Mouse (Mus musculus): Measurements from ENCODE around the gene Atoh8. TPM values are rescaled to one million over a fixed set of nuclear protein-coding genes. Genes with fewer than 3 reads are reported as not detected.

Gene Atoh8
- polyA plus RNA-seq, 1 experiment from 2014 or later, result 4.7 TPM

DNA sequence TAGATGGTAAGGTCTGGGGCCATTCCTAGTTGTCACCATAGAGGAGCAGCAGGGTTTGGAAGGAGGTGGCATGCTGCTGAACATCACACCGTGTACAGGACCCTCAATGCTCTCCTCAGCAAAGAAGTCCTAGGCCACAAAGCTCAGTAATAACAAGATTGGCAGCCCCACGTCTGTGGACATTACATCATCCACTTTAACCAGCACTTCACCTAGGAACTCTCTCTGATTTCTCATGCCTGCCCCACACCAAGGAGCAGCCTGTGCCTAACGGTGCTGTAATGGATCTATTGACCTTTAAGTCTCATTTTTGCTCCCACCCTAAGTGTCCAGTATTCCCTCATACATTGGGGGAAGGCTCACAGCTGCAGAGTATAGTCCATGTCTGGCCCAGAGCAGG lies 9.7 kb downstream of the Atoh8 start:
- H3K4me2 ChIP-seq (ENCODE audit: low read length), result no peak overlapping the region
- H3K9me3 ChIP-seq (ENCODE audit: control insufficient read depth, low read length), result no peaks in the 10 kb centered on the region
- peaks cover 19% of the 10 kb centered on the region for H3K27me3 ChIP-seq (replicated peaks; ENCODE audit: control insufficient read depth, insufficient read depth, low read length)
- H3K27ac ChIP-seq (ENCODE audit: low read depth, low read length), result no peak overlapping the region
- peaks cover 13% of the 10 kb centered on the region for H3K4me1 ChIP-seq (ENCODE audit: control insufficient read depth, insufficient read depth, low read depth, low read length)
- H3K9ac ChIP-seq (ENCODE audit: low read depth, low read length), result no peak overlapping the region
- 90% methylated on average over 3 of the region's 3 CpGs for WGBS
- no peaks in the 10 kb centered on the region for H3K36me3 ChIP-seq (ENCODE audit: control insufficient read depth, insufficient read depth, low read length)
- no peak overlapping the region for H3K4me3 ChIP-seq (ENCODE audit: low read length)
- ATAC-seq, result no peak

DNA sequence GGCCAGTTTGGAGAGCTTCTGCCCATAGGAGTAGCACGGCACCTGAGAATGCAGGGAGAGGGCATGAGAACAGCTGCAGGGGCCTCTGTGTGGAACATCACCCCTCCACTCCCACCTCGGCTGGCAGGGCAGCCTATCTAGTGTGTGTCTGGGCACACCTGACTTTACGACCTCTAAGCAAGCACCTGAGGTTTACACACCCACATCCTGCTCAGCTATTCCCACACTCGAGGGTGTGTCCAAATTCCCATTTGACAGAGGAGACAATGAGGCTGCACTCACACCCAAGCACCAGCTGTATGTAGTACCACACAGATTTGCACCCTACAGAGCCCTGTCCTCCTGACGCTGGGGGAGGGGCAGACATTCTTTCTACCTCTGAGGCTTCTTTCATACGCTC lies 11.5 kb downstream of the Atoh8 start:
- no peaks in the 10 kb centered on the region for H3K9me3 ChIP-seq (ENCODE audit: control insufficient read depth, low read length)
- peaks cover 24% of the 10 kb centered on the region for H3K4me1 ChIP-seq (ENCODE audit: control insufficient read depth, insufficient read depth, low read depth, low read length)
- H3K27me3 ChIP-seq (replicated peaks; ENCODE audit: control insufficient read depth, insufficient read depth, low read length), result peaks cover 19% of the 10 kb centered on the region
- 63% methylated on average over 6 of the region's 6 CpGs for WGBS
- H3K27ac ChIP-seq (ENCODE audit: low read depth, low read length), result no peak overlapping the region
- H3K4me2 ChIP-seq (ENCODE audit: low read length), result no peak overlapping the region
- no peak overlapping the region for H3K4me3 ChIP-seq (ENCODE audit: low read length)
- H3K9ac ChIP-seq (ENCODE audit: low read depth, low read length), result no peak overlapping the region
- no peaks in the 10 kb centered on the region for H3K36me3 ChIP-seq (ENCODE audit: control insufficient read depth, insufficient read depth, low read length)
- no peak for ATAC-seq

DNA sequence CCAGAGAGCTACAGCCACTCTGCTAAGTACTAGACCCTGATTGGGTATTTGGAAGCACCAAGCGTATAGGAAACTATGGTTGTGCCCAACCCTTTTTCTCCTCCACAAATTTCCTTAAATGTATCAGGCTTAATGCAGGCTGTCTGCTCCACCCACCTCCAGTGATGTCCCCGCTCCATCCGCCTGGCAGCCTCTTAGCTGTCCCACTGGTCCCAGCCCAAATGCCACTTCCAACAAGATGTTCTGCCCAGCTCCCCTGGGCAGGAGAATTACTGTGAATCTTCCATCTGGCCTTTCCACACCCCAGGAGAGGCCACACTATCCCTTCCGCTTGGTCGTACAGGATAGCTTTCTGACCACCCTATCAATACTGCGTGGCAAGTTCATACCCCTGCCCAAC lies 12.5 kb downstream of the Atoh8 start:
- Histone ChIP-seq H3K4me3 (ENCODE audit: low read length) (no peak overlapping the region), H3K36me3 (ENCODE audit: control insufficient read depth, insufficient read depth, low read length) (no peaks in the 10 kb centered on the region), H3K4me2 (ENCODE audit: low read length) (no peak overlapping the region), H3K27me3 (replicated peaks; ENCODE audit: control insufficient read depth, insufficient read depth, low read length) (peaks cover 18% of the 10 kb centered on the region), H3K4me1 (ENCODE audit: control insufficient read depth, insufficient read depth, low read depth, low read length) (peaks cover 34% of the 10 kb centered on the region), H3K9ac (ENCODE audit: low read depth, low read length) (no peak overlapping the region), H3K9me3 (ENCODE audit: control insufficient read depth, low read length) (no peaks in the 10 kb centered on the region), H3K27ac (ENCODE audit: low read depth, low read length) (no peak overlapping the region)
- ATAC-seq, result no peak
- WGBS, result 63% methylated on average over 6 of the region's 6 CpGs

DNA sequence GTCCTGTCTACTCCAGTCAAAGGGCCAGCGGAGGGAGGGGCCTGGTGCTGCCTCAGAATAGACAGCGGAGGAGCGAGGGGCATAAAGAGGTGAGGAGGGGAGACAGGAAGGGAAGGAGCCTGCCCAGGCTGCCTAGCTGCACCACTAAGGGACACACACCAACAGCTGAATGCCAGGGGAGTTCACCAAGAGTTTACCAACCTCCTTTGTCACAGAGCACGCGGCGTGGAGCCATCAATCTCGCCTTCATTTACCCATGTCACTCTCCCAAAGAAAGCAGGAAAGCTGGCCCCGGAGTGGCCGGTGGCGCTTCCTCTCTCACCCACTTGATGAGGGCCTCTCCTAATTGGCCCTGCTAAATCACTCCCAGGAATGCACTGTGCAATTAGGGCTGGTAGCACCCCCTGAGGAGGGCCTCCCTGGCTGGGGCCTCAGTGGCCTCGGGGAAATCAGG lies 13.1 kb downstream of the Atoh8 start:
- no peak overlapping the region for H3K27ac ChIP-seq (ENCODE audit: low read depth, low read length)
- peaks cover 39% of the 10 kb centered on the region for H3K4me1 ChIP-seq (ENCODE audit: control insufficient read depth, insufficient read depth, low read depth, low read length)
- H3K4me2 ChIP-seq (ENCODE audit: low read length), result no peak overlapping the region
- no peaks in the 10 kb centered on the region for H3K9me3 ChIP-seq (ENCODE audit: control insufficient read depth, low read length)
- 0 out of 2 replicates have a peak, but pooled peaks have one; percentile 10 for ATAC-seq
- peaks cover 18% of the 10 kb centered on the region for H3K27me3 ChIP-seq (replicated peaks; ENCODE audit: control insufficient read depth, insufficient read depth, low read length)
- H3K9ac ChIP-seq (ENCODE audit: low read depth, low read length), result no peak overlapping the region
- 10% methylated on average over 11 of the region's 11 CpGs for WGBS
- no peak overlapping the region for H3K4me3 ChIP-seq (ENCODE audit: low read length)
- H3K36me3 ChIP-seq (ENCODE audit: control insufficient read depth, insufficient read depth, low read length), result no peaks in the 10 kb centered on the region

DNA sequence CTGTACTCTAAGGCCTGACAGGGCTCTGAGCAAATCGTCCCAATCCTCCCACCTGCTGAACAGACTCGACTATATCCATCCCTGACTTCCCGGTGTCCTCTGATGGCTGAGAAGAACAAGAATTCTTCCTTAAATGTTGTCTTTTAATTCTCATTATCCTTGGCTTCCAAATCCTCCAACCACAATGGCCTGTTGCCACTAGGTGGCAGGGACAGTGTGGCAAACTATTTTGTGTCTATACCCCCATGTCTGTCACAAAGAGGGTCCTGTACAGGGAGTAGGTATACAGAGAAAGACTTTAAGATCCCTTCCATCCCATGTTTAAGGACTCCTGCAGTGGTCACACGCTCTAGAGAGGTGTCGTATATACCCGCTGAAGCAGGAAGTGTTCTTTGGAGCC lies 14.1 kb downstream of the Atoh8 start:
- peaks cover 18% of the 10 kb centered on the region for H3K27me3 ChIP-seq (replicated peaks; ENCODE audit: control insufficient read depth, insufficient read depth, low read length)
- H3K9me3 ChIP-seq (ENCODE audit: control insufficient read depth, low read length), result no peaks in the 10 kb centered on the region
- ATAC-seq, result no peak
- H3K4me3 ChIP-seq (ENCODE audit: low read length), result no peak overlapping the region
- H3K9ac ChIP-seq (ENCODE audit: low read depth, low read length), result no peak overlapping the region
- no peak overlapping the region for H3K4me2 ChIP-seq (ENCODE audit: low read length)
- no peaks in the 10 kb centered on the region for H3K36me3 ChIP-seq (ENCODE audit: control insufficient read depth, insufficient read depth, low read length)
- WGBS, result 55% methylated on average over 6 of the region's 6 CpGs
- H3K27ac ChIP-seq (ENCODE audit: low read depth, low read length), result no peak overlapping the region
- H3K4me1 ChIP-seq (ENCODE audit: control insufficient read depth, insufficient read depth, low read depth, low read length), result peaks cover 49% of the 10 kb centered on the region

DNA sequence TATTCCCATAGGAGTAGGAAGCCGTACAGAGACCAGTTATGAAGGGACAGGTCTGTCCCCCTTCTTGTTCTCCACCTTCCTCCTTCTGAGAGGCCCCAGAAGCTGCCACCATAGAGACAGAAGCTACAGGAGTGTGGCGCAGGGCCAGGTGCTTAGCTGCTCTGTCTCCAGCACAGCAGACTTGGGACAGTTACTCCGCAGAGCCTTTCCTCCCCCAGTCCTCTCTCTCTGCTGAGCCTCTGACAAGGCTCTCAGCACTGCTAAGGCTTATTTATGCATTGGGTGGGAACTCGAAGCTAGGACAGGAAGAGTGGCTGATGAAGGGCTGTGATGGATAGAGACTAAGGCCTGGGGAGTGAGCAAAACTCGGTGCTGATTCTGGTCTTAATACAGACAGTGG lies 15.8 kb downstream of the Atoh8 start:
- H3K27me3 ChIP-seq (replicated peaks; ENCODE audit: control insufficient read depth, insufficient read depth, low read length), result peaks cover 18% of the 10 kb centered on the region
- no peak overlapping the region for H3K27ac ChIP-seq (ENCODE audit: low read depth, low read length)
- H3K36me3 ChIP-seq (ENCODE audit: control insufficient read depth, insufficient read depth, low read length), result no peaks in the 10 kb centered on the region
- H3K4me3 ChIP-seq (ENCODE audit: low read length), result no peak overlapping the region
- H3K4me2 ChIP-seq (ENCODE audit: low read length), result no peak overlapping the region
- WGBS, result 55% methylated on average over 5 of the region's 5 CpGs
- peaks cover 58% of the 10 kb centered on the region for H3K4me1 ChIP-seq (ENCODE audit: control insufficient read depth, insufficient read depth, low read depth, low read length)
- no peak overlapping the region for H3K9ac ChIP-seq (ENCODE audit: low read depth, low read length)
- H3K9me3 ChIP-seq (ENCODE audit: control insufficient read depth, low read length), result no peaks in the 10 kb centered on the region
- ATAC-seq, result no peak

DNA sequence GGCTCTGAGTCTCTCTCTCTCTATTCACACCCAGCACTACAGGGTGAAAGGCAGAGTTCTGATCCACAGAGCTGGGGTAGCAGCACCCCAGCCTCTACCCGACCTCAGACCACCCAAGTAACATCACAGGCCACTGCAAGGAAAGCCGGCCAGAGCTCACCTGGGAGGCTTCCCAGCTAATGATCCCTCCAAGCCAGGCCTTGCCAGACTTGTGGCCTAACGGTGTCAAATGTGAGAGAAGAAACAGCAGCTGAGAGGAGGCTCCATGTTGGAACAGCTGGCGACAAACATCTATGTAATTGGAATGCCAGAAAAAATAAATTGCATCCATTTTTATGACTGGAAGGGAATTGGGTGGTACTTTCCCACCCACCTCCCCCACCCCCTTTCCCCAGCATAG lies 17.1 kb downstream of the Atoh8 start:
- Histone ChIP-seq H3K9ac (ENCODE audit: low read depth, low read length) (no peak overlapping the region), H3K4me1 (ENCODE audit: control insufficient read depth, insufficient read depth, low read depth, low read length) (peaks cover 58% of the 10 kb centered on the region), H3K27me3 (replicated peaks; ENCODE audit: control insufficient read depth, insufficient read depth, low read length) (peaks cover 11% of the 10 kb centered on the region), H3K36me3 (ENCODE audit: control insufficient read depth, insufficient read depth, low read length) (no peaks in the 10 kb centered on the region), H3K9me3 (ENCODE audit: control insufficient read depth, low read length) (no peaks in the 10 kb centered on the region), H3K4me3 (ENCODE audit: low read length) (no peak overlapping the region), H3K4me2 (ENCODE audit: low read length) (no peak overlapping the region), H3K27ac (ENCODE audit: low read depth, low read length) (no peak overlapping the region)
- ATAC-seq, result no peak
- WGBS, result 56% methylated on average over 4 of the region's 4 CpGs

DNA sequence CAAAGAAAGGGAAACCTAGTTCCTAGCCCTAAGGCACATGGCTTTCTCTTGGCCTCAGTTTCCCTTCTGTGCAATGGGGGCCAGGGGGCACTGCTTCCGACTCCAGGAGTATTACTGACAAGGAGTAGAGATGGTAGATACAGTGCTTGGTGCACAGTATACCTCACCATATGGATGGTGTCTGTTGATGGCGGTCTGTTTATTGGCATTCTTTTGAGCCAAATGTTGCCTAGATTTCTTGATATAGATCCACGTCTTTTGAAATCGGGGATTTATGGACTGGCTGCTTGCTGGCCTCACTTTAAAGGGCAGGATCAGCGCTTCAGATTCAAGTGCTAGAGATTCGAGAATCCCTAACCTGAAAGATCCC lies 18.0 kb downstream of the Atoh8 start:
- H3K4me3 ChIP-seq (ENCODE audit: low read length), result no peak overlapping the region
- peaks cover 52% of the 10 kb centered on the region for H3K4me1 ChIP-seq (ENCODE audit: control insufficient read depth, insufficient read depth, low read depth, low read length)
- H3K27ac ChIP-seq (ENCODE audit: low read depth, low read length), result peak overlapping the region; percentile 85
- 40% methylated on average over 6 of the region's 6 CpGs for WGBS
- no peak for ATAC-seq
- H3K9me3 ChIP-seq (ENCODE audit: control insufficient read depth, low read length), result no peaks in the 10 kb centered on the region
- H3K4me2 ChIP-seq (ENCODE audit: low read length), result peak overlapping the region; percentile 53; the same call in 1 of the 2 replicates
- no peak overlapping the region for H3K9ac ChIP-seq (ENCODE audit: low read depth, low read length)
- H3K27me3 ChIP-seq (replicated peaks; ENCODE audit: control insufficient read depth, insufficient read depth, low read length), result peaks cover 10% of the 10 kb centered on the region
- H3K36me3 ChIP-seq (ENCODE audit: control insufficient read depth, insufficient read depth, low read length), result no peaks in the 10 kb centered on the region

DNA sequence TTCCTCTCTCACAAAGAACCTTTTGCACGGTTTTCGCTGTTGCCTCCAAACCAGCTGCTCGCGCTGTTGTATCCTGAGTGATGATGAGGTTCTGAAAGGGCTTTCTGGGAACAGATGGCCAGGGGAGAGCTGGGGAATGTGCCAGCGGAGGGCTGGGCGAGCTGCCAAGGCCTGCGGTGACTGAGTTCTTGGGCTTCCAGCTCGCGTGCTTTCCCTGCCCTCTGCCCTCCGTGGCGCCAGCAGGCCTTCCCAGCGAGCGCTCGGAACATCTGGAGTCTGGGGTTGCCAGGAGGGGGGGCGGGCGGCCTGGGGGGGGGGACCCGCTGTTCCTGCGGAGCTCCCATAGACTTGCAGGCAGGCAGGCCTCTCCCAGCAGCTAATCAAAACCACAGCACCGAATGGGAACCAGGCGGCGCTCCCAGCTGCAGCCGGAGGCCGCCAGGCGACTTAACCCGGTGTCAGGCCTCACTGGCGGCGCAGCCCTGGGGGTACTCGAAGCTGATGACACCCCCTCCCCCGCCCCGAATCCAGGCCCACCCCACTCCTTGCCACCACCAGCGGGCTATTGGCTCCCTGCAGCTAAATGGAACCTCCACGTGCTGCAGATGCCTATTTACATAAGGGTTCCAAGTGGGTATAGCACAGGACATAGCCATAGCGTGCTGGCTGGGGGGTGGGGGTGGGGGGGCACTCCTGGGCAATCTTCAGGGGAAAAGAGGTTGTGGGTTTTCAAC lies 18.5 kb downstream of the Atoh8 start:
- Histone ChIP-seq H3K4me1 (ENCODE audit: control insufficient read depth, insufficient read depth, low read depth, low read length) (peaks cover 46% of the 10 kb centered on the region), H3K9ac (ENCODE audit: low read depth, low read length) (peak overlapping the region; percentile 47), H3K36me3 (ENCODE audit: control insufficient read depth, insufficient read depth, low read length) (no peaks in the 10 kb centered on the region), H3K27me3 (replicated peaks; ENCODE audit: control insufficient read depth, insufficient read depth, low read length) (peaks cover 8% of the 10 kb centered on the region), H3K4me3 (ENCODE audit: low read length) (peak overlapping the region; percentile 15; the same call in 1 of the 2 replicates), H3K9me3 (ENCODE audit: control insufficient read depth, low read length) (no peaks in the 10 kb centered on the region), H3K4me2 (ENCODE audit: low read length) (peak overlapping the region; percentile 53), H3K27ac (ENCODE audit: low read depth, low read length) (peak overlapping the region; percentile 85)
- 1% methylated on average over 31 of the region's 33 CpGs for WGBS
- peak; percentile 92 for ATAC-seq
